Mouse (Mus musculus) testis, adult 2 months (tissue): Measurements from ENCODE around the gene Gstm1.

Source experiments
- CTCF ChIP-seq: fragments of 200-500 bp; IDR thresholded peaks from 2 replicates; pipeline ENCODE4 v1.5.1; 2012; ENCODE audit warnings: low read depth, mild to moderate bottlenecking, inconsistent platforms, low read length, moderate library complexity; ENCODE audit not compliant: control insufficient read depth, insufficient read depth, insufficient replicate concordance
- POLR2A ChIP-seq: fragments of 200-500 bp; IDR thresholded peaks from 2 replicates; pipeline ENCODE4 v1.6.1; 2012; ENCODE audit warnings: low read depth, mild to moderate bottlenecking, inconsistent platforms, low read length, moderate library complexity; ENCODE audit not compliant: control insufficient read depth

- TF ChIP-seq POLR2A (no peak), CTCF (no peak)
These were observed 18.3 kb downstream of the Gstm1 start for GRCm38 (mm10) chr3:107999491-107999890.
